Mouse (Mus musculus) gastrocnemius, postnatal 25 days (tissue): Measurements from ENCODE around the gene Polr3b. TPM values are rescaled to one million over a fixed set of nuclear protein-coding genes. Genes with fewer than 3 reads are reported as not detected.

ENCODE experiments used
- DNase-seq: peaks from one replicate; pipeline ENCODE4 v3.0.0; 2022
- total RNA-seq, 2 experiments: library from RNA; stranded (reverse); gene quantifications; 1 replicate in 1 of 2; 2 replicates in 1 of 2; pipeline ENCODE4 v1.2.3; 2021

Polr3b gene
- total RNA-seq, 2 experiments from 2014 or later, result 8.1 to 11.3 TPM

DNA sequence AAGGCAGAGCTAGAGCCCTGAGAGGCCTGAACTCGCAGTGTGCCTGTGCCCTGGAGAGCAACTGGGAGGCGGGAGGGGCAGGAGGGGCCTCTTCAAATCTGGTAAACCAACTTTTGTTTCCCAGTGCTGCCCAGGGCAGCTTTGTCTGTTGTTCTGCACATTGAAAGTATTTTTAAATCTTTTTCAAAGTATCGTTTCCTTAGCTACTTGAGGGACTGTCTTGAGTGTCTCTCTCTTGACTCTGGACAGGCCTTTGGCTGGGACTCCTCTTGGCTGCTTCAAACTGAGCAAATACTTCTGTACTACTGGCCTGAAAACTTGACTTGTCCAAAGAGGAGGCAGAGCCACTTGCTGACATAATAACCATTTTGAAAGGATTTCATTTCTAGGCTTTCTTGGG, 11.3 kb upstream of the Polr3b start:
- no peak for DNase-seq

- DNase-seq, result no peak
These were observed 10.4 kb upstream of the Polr3b start for GRCm38 (mm10) chr10:84611664-84612063.

GRCm38 (mm10) chr10:84612281-84612680, 9.8 kb upstream of the Polr3b start:
- no peak for DNase-seq

GRCm38 (mm10) chr10:84613366-84613765, 8.7 kb upstream of the Polr3b start:
- no peak for DNase-seq

DNA sequence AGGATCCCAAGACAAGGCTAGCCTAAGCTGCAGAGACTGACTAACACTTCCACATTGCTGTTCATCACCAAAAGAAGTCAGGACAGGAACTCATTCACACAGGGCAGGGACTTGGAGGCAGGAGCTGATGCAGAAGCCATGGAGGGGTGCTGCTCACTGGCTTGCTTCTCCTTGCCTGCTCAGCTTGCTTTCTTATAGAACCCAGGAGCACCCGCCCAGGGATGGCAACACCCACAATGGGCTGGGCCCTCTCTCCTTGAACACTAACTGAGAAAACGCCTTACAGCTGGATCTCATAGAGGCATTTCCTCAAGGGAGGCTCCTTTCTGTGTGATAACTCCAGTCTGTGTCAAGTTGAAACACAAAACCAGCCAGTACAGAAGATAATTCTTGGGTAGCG, 7.0 kb upstream of the Polr3b start:
- no peak for DNase-seq

GRCm38 (mm10) chr10:84631182-84631581, 9.1 kb downstream of the Polr3b start:
- DNase-seq, result no peak

DNA sequence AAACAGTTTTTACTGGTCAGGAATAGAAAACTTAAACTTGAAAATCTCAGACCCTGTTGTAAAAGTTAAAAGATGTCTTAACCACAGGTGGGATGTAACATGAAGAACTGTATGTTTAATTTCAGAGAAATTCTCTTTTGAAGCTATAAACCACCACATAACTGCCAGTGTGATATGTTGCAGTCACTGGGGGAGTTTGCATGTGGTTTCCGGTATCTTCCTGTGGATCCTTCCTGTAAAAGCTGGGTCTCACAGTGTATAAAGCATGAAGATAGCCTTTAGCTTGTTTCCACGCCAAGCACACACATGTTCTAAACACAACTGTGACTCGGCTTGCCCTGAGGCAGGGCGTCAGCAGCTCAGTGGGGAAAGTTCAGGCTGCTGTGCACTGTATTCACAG, 9.9 kb downstream of the Polr3b start:
- no peak for DNase-seq

DNA sequence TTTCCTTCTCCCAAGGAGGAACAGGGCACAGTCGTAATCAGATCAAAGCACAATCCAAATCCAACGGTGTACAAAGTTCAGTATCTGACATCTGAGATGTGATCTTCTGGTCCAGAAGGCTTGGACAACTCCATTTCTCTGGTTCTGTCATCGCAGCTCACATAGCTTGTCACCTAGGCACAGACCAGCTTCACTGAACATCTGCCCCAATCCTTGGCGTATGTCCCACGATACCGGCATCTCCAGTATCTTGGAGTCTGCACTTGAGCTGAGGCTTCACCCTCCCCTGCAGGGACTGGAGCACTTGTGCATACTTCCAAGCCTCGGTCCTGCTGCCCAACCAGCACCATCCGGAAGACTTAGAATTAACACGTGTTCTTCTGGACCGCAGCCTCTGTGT, 14.6 kb downstream of the Polr3b start:
- peak; percentile 60 for DNase-seq

DNA sequence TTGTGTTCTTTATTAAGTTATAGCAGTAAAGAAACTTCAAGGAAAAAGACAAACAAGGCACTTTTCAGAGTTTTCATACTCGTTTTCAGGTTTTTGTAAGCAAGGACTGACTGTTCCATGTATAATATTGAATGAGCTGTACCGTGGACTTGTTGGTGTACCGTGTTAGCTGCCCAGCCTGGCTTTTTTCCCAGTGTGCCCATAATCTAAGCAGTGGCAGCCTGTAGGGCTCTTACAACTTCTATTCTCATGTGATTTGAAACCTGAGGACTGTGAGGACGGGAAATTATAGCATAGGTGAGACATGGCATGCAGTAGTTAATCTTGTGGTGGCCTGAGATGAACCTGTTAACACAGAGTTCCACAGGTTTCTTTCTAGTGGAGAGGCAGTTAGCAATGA, 16.3 kb downstream of the Polr3b start:
- no peak for DNase-seq

DNA sequence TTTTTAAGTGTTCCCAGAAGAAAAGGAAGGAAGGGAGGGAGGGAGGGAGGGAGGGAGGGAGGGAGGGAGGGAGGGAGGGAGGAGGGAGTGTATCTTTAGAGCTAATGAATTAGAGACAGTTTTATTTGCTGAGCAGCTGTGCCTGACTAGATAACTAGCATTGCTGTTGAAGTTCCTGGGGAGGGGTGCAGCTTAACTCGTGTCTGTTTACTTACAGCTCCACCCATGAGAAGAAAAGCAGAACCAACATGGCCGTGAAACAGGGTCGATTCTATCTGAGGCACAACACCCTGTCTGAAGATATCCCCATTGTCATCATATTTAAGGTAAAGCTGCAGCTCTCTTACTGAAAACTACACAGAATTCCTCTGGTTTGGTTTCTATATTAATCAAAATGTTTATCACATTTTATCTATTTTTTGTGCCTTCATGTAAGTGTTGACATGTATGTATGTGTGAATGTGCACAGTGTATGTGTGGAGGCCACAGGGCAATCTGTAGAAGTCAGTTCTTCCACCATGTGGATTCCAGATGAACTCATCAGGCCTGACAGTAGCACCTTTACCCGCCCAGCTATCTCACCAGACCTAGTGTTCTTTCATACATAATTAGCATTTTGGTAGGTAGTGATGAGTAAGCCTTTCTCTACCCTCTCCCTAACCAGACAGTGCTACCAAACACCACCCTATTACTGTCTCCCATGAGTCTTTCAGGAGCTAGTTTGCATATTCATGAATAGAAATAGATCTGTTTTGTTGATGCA, 17.6 kb downstream of the Polr3b start:
- no peak for DNase-seq

GRCm38 (mm10) chr10:84640861-84641260, 18.8 kb downstream of the Polr3b start:
- no peak for DNase-seq

DNA sequence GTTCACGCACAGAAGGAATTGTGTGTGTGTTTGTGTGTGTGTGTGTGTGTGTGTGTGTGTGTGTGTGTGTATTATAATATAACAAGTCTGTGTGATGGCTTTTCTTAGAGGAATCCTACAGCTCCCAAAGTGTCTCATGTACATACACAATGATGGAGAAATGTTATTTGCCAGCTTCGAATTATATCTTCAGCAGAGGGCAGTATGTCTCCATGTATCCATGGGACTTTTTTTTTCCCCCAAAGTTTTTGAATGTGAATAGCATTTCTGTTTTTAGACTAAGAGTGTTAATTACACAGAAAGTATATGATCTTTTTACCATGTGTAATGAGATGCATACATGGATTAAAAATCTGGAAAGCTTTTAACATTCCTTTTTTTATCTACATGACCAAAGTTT, 19.5 kb downstream of the Polr3b start:
- no peak for DNase-seq

GRCm38 (mm10) chr10:84645940-84646339, 23.8 kb downstream of the Polr3b start:
- DNase-seq, result no peak

DNA sequence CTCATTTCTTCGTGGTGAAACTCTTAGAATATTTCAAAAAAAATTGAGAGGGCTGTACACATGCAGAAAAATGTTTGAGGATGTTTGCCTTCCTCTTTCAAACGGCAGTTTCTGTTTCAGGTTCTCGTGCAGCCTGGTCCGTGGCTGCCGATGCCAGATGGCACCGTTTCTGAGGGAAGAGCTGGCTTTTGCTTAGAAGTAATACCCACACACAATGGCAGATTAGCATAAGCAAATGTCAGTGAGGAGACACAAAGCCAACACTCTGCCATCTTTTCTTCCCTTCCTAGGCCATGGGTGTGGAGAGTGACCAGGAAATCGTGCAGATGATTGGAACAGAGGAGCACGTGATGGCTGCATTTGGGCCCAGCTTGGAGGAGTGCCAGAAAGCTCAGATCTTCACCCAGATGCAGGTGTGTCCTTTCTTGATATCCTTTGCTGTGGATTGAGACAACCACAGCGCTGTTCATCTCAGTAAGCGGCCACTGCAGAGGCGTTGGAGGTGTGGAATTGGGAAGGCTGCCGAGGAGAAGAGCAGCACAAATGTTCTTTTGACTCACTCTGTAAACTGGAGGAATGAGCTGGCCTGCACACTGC, 24.5 kb downstream of the Polr3b start:
- DNase-seq, result no peak

DNA sequence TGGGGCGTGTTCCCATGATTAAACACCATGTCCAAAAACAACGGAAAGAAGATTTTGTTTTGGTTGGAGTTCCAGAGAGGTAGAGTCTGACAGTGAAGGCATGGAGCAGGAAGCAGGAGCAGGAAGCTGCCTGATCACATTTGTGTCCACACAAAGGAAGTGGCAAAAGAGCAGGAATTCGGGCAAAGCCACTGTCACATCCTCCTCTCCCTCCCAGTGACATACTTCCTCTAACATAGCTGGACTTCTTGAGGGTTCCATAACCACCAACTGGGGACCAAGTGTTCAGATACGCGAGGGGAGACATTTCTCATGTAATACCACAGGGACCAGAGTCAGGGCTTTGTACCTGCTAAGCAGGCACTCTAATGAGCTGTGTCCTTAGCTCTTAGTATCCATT, 25.2 kb downstream of the Polr3b start:
- DNase-seq, result no peak

DNA sequence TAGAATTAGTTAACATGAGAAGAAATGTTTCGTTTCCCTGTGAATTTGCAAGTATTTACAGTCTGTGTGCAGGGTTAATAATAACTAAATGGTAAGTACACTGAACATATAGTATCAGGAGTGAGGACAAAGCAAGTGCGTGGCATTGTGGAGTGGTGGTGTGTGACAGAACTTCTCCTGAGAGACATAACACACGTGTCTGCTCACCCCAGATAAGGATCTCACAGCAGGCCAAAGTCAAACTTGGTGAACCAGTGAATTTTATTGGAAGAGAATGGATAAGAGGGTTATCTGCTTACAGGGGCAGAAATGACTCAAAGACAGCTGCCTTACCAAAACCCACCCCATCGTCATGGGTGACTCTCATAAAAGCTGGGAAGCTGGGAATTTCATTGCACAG, 26.8 kb downstream of the Polr3b start:
- DNase-seq, result no peak

DNA sequence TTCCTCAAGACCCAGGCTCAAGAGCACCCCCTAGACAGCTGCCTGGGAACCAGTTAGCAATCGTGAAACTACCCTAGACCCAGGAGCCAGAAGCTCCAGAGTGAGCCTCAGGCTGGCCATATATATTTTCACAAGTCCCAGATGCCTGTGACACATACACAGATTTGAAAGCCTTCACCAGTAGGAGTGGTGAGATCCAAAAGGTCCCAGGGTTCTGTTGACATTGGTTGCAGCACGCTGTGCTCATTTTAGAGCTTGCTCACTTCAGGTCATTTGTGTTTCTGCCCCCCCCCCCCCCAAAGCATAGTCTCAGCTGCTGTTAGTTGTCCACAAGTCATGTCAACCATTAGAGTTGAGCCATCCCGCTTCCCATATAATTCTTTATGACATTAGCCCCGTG, 31.9 kb downstream of the Polr3b start:
- DNase-seq, result no peak

- no peak for DNase-seq
These were observed 32.6 kb downstream of the Polr3b start for GRCm38 (mm10) chr10:84654731-84655130.

- peak; percentile 78 for DNase-seq
These were observed 34.5 kb downstream of the Polr3b start for GRCm38 (mm10) chr10:84656618-84657017.

GRCm38 (mm10) chr10:84657437-84658087, 35.5 kb downstream of the Polr3b start:
- no peak for DNase-seq

DNA sequence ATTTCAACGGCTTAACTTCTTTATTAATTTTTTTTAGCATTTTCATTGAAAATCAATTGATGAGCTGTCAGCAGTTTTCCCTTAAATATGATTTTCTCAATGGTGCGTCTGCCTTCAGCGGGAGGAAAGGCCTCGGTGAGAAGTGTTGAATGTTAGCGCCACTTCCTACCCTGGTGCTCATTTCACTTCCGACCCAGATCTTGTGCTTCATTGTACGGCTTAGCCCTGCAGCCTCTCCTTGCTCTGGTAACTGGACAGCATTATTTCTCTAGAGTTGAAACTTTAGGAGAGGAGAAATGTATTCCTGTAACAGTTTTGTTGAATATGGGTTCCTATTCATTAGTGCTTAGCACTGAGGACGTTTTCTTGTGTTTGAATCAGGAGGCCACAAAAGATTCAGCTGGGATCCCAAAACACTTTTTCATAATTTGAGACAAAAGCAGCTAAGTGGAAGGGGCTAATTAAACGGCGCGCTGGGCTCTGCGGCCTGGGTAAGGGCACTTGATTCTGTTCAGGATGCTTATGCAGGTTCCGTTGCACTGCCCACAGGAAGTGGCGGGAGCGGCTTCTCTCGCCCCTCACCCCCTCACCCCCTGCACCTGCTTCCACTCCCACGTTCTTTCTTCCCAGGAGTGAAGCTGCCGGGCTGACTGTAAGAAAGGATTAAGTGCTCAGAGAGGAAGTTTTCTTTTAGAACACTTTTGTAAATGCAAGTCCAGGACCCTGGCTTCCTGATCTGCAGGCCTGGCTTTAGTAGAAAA, 36.2 kb downstream of the Polr3b start:
- no peak for DNase-seq

GRCm38 (mm10) chr10:84659281-84659680, 37.2 kb downstream of the Polr3b start:
- DNase-seq, result no peak

- no peak for DNase-seq
These were observed 40.0 kb downstream of the Polr3b start for GRCm38 (mm10) chr10:84662138-84662537.
